Mouse (Mus musculus) embryonic facial prominence, embryonic 13.5 days (tissue): ENCODE measurements around the gene Elp6. TPM values are rescaled to one million over a fixed set of nuclear protein-coding genes. Genes with fewer than 3 reads are reported as not detected.

Experiments
- ATAC-seq: fragments of 200-750 bp; cut with Nextera tagmentation; 2 replicates; pipeline ENCODE4 v1.8.0; 2017; ENCODE audit warnings: low read depth; ENCODE audit not compliant: insufficient number of reproducible peaks, insufficient read depth, low FRiP score, low TSS enrichment
- H3K27ac ChIP-seq: fragments of 300-500 bp; sonication (generic); 2 replicates; pipeline ENCODE4 v1.5.1; 2015; ENCODE audit warnings: moderate library complexity, mild to moderate bottlenecking, inconsistent platforms
- H3K27me3 ChIP-seq: fragments of 300-500 bp; sonication (generic); 2 replicates; pipeline ENCODE4 v1.6.1; 2015; ENCODE audit warnings: mild to moderate bottlenecking, inconsistent platforms
- H3K36me3 ChIP-seq: fragments of 300-500 bp; sonication (generic); 2 replicates; pipeline ENCODE4 v1.6.1; 2015; ENCODE audit warnings: mild to moderate bottlenecking, inconsistent platforms
- H3K4me1 ChIP-seq: fragments of 300-500 bp; sonication (generic); 2 replicates; pipeline ENCODE4 v1.6.1; 2015; ENCODE audit warnings: inconsistent platforms
- H3K4me2 ChIP-seq: fragments of 300-500 bp; sonication (generic); 2 replicates; pipeline ENCODE4 v1.6.1; 2015; ENCODE audit warnings: moderate library complexity, mild to moderate bottlenecking, inconsistent platforms
- H3K4me3 ChIP-seq: fragments of 300-500 bp; sonication (generic); 2 replicates; pipeline ENCODE4 v1.5.1; 2015; ENCODE audit warnings: mild to moderate bottlenecking, inconsistent platforms
- H3K9ac ChIP-seq: fragments of 300-500 bp; sonication (generic); 2 replicates; pipeline ENCODE4 v1.6.1; 2015; ENCODE audit warnings: mild to moderate bottlenecking, inconsistent platforms
- H3K9me3 ChIP-seq: fragments of 300-500 bp; sonication (generic); 2 replicates; pipeline ENCODE4 v1.6.1; 2016; ENCODE audit warnings: inconsistent platforms
- WGBS: fragments of 180-500 bp; shearing (Covaris S2); methylation state at CpG from one replicate; pipeline ENCODE4 v1.1.7; 2015; ENCODE audit warnings: mixed read lengths; 5-methylcytosine and 5-hydroxymethylcytosine counted together
- polyA plus RNA-seq: library from polyadenylated mRNA; unstranded; fragments of >200 nt; fragmentation: Nextera tagmentation; extraction: Ambion mirVana; gene quantifications from 2 replicates; pipeline ENCODE4 v1.2.1, GENCODE M21; 2015

Gene Elp6
- polyA plus RNA-seq, 1 experiment from 2014 or later = 33.3 TPM

DNA sequence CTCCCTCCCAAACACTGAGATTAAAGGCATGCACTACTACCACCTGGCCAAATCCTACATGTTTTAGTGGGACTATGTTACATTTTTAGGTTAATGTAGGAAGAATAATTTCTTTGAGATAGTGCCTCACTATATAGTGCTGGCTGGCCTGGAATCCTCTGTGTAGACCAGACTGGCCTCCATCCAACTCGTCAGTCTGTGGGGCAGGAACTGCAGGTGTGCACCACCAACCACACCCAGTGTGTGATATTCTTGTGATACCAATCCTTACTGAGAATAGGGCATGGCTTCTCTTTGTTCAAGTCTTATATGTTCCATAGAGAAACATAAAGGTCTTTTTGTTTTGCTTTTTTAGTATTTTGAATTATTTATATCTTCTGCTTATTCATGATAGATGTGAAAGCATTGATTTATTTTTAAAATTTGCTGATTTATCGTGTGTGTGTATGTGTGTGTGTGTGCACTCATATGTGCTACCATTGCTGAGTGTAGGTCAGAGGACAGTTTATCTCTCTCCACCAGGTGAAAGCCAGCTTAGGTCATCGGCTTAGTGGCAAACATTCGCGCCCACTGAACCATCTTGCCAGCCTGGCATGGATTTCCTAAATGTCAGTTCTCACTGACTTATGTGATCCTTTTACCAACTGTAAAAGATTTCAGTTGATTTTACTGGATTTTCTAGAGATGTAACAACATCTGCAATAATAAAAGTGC, 35.2 kb downstream of the Elp6 start:
- Histone ChIP-seq H3K4me2 (no peak overlapping the region), H3K9me3 (no peaks in the 10 kb centered on the region), H3K9ac (no peak overlapping the region), H3K36me3 (no peaks in the 10 kb centered on the region), H3K4me1 (peaks cover 14% of the 10 kb centered on the region), H3K27me3 (no peaks in the 10 kb centered on the region), H3K27ac (no peak overlapping the region), H3K4me3 (no peak overlapping the region)
- no peak for ATAC-seq
- WGBS = 84% methylated on average over 5 of the region's 5 CpGs

DNA sequence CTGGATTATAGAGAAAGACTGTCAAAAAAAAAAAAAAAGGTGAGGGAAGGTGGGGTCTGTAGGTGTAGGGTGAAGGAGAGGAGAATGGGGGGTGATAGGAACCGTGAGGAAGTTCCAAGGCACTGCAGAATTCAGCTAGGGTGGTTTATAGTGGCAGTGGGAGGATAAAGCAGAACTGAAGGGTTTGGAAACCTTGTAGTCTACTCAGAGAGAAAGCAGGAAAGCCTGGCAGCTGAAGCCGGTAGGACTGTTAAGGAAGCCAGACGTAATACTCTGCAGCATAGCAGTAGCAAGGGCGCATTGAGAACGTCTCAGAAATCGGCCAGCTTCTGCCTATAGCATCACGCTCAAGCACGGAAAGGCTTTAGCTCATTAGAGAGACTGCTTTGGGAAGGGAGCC, 37.0 kb downstream of the Elp6 start:
- Histone ChIP-seq H3K27ac (no peak overlapping the region), H3K4me3 (no peak overlapping the region), H3K36me3 (no peaks in the 10 kb centered on the region), H3K9me3 (no peaks in the 10 kb centered on the region), H3K4me2 (no peak overlapping the region), H3K4me1 (peaks cover 17% of the 10 kb centered on the region), H3K27me3 (no peaks in the 10 kb centered on the region), H3K9ac (no peak overlapping the region)
- 90% methylated on average over 8 of the region's 8 CpGs for WGBS
- ATAC-seq = no peak

DNA sequence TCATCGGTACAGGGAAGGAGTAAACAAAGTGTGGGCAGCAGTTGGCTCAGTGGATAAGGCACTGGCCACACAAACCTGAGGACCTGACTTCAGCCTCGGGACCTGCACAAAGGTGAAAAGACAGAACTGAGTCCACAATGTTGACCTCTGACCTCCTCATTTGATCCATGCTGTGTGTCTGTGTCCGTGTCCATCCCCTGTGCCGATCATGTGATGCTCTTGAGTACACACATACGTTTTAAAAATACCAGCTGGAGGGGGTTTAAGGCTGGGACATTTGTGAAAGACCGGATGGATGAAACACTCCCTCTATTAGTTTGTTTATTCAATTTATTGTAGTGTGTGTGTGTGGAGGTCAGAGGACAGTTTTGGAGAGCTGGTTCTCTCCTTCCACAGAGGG, 38.8 kb downstream of the Elp6 start:
- Histone ChIP-seq H3K36me3 (no peaks in the 10 kb centered on the region), H3K4me3 (no peak overlapping the region), H3K9me3 (no peaks in the 10 kb centered on the region), H3K4me2 (no peak overlapping the region), H3K4me1 (peaks cover 11% of the 10 kb centered on the region; the same call in 1 of the 2 replicates), H3K27me3 (no peaks in the 10 kb centered on the region), H3K9ac (no peak overlapping the region), H3K27ac (no peak overlapping the region)
- 58% methylated on average over 6 of the region's 6 CpGs for WGBS
- ATAC-seq = no peak

DNA sequence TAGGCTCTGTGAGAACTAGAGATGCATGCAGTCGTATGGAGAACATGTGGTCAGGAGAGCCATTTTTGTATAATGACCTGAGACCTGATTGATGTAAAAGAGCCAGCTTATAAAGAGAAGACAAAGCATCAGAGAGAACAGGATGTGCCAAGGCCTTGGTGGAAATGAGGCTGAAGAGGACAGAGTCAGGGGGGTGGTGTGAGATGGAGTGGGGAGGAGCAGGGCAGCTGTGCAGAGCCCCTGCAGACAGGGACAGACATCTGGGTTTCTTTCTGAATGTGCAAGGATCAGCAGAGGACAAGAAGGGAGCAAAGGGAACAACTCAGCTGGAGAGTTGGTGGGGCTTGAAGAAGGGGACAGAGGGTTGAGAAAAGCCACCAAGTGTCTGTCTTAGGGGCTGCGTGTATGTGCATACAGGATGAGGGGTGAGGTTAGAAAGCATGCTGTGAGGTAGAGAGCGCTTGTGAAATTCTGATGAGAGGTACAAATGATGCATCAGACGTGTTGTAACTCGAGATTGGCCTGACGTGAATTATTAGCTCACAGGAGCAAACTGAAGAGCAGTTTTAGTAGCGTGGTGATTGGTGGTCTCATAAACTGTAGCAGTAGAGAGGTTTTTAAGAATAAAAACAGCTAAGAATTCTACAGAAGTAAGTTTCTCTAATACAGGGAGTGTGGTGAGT, 40.2 kb downstream of the Elp6 start:
- peaks cover 14% of the 10 kb centered on the region; the same call in 1 of the 2 replicates for H3K4me1 ChIP-seq
- H3K36me3 ChIP-seq = no peaks in the 10 kb centered on the region
- WGBS = 60% methylated on average over 7 of the region's 7 CpGs
- H3K27ac ChIP-seq = no peak overlapping the region
- no peak overlapping the region for H3K9ac ChIP-seq
- ATAC-seq = no peak
- no peaks in the 10 kb centered on the region for H3K27me3 ChIP-seq
- H3K9me3 ChIP-seq = no peaks in the 10 kb centered on the region
- H3K4me3 ChIP-seq = no peak overlapping the region
- H3K4me2 ChIP-seq = no peak overlapping the region

DNA sequence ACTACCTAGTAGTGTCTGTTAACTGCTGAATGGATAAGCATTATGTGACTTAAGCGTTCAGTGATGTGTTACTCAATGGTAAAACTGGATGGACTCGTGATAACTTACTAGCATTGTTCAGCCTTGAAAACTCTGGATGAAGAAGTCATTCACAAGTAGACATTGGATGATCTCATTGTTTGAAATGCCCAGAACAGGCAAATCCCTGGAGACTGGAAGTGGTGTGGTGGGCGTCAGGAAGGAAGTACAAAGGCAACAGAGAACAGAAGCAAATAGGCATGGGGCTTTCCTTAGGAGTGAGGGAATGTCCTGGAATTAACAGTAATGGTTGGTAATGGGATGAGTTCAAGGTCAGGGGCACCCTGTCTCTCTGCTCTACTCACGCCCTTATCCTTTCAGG, 43.9 kb downstream of the Elp6 start:
- 77% methylated on average over 4 of the region's 4 CpGs for WGBS
- Histone ChIP-seq H3K4me3 (no peak overlapping the region), H3K9me3 (no peaks in the 10 kb centered on the region), H3K4me1 (peaks cover 18% of the 10 kb centered on the region; the same call in 1 of the 2 replicates), H3K36me3 (peaks cover 9% of the 10 kb centered on the region), H3K9ac (no peak overlapping the region), H3K27ac (no peak overlapping the region), H3K4me2 (no peak overlapping the region), H3K27me3 (no peaks in the 10 kb centered on the region)
- no peak for ATAC-seq

DNA sequence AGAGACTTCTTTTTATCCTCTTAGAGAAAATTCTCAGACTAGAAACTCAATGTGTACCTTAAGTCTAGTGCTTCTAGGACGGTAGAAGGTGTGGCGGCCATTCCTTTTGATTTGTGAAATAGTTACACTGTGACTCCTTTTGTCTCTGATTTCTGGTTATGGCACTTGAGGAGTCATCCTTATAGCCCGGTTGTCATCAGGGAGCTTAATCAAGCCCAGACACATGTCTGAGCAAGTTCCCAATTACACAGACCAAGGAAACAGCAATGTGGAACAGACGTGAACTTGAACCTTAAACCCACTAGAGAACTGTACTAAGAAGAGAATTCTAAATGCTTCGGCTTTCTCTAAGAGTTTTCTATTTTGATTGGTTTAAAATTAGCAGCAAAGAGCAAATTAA, 45.2 kb downstream of the Elp6 start:
- Histone ChIP-seq H3K4me1 (peaks cover 14% of the 10 kb centered on the region; the same call in 1 of the 2 replicates), H3K9me3 (no peaks in the 10 kb centered on the region), H3K4me2 (no peak overlapping the region), H3K27ac (no peak overlapping the region), H3K36me3 (peaks cover 15% of the 10 kb centered on the region), H3K9ac (no peak overlapping the region), H3K4me3 (no peak overlapping the region), H3K27me3 (no peaks in the 10 kb centered on the region)
- WGBS = 41% methylated on average over 5 of the region's 5 CpGs
- no peak for ATAC-seq

DNA sequence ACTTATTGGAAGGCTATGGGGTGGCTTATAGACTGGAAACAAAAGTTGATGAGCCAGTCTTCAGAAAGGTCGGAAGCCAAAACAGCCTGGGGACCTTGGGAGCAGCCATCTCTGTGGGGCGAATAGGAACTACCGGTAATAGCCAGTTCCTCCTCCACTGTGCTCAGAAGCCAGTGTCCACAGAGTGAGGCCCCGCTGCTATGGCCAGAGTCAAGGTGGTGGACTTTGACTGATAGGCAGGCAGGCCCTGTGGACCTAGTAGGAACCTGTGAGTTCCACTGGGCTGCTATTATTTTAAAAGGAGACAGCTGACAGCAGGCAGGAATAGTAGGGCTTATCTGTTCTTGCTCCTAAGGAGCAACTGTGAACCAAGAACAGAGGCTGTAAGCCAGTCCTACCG, 45.6 kb downstream of the Elp6 start:
- Histone ChIP-seq H3K36me3 (peaks cover 18% of the 10 kb centered on the region), H3K9me3 (no peaks in the 10 kb centered on the region), H3K4me2 (no peak overlapping the region), H3K4me1 (peaks cover 10% of the 10 kb centered on the region; the same call in 1 of the 2 replicates), H3K9ac (no peak overlapping the region), H3K27me3 (no peaks in the 10 kb centered on the region), H3K4me3 (no peak overlapping the region), H3K27ac (no peak overlapping the region)
- WGBS = 63% methylated on average over 5 of the region's 5 CpGs
- ATAC-seq = no peak

DNA sequence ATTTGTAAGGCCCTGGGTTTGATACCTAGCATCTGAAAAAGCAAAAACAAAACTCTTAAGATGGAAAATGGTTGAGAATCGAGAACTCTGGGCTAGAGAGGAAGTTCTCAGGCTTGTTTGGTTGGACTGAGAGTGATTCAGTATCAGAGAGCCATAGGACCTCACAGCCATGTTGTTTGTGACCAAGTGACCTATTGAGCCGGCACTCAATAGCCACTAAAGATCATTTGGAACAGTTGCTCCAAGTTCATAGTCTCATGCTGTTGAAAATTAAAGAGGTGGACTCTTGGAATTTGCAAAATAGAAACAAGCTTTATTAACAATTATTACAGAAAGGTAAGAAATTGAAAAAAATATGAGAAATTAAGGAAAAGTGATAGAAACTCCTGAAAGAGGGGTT, 46.4 kb downstream of the Elp6 start:
- ATAC-seq = no peak
- Histone ChIP-seq H3K27me3 (no peaks in the 10 kb centered on the region), H3K36me3 (peaks cover 20% of the 10 kb centered on the region), H3K9ac (no peak overlapping the region), H3K27ac (no peak overlapping the region), H3K4me2 (no peak overlapping the region), H3K4me1 (peaks cover 8% of the 10 kb centered on the region; the same call in 1 of the 2 replicates), H3K9me3 (no peaks in the 10 kb centered on the region), H3K4me3 (no peak overlapping the region)
- 86% methylated on average over 2 of the region's 2 CpGs for WGBS

DNA sequence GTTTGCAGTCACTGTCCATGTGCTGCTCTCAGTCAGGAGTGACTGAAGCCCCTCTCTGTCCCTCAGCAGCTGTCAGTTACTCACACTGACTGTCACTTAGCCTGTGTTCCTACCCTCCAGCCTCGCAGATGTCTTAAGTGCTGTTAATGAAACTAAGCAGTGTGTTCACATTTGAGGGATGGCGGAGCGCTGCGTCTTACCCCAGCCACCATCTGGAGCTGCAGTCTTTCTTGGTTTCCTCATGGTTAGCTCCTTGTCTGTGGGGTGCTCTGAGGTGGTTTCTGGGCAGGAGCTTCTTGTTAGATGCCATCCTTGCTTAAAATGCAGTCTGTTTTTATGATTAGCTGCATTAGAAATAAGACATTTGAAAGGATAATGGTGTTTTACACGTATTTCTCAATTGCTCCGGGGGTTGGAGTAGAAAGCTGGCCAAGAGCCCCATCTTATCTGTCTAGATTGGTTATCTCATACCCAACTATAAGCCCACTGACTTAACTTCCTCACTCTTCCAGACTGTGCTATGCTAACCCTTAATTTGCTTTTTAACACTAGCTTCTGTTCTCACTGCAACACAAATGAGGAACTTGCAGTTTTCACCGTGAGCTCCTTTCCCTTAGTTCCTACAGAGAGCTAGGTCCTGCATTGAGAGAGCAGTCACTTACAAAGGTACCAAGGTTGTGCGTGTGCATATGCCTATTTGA, 47.1 kb downstream of the Elp6 start:
- 87% methylated on average over 8 of the region's 8 CpGs for WGBS

DNA sequence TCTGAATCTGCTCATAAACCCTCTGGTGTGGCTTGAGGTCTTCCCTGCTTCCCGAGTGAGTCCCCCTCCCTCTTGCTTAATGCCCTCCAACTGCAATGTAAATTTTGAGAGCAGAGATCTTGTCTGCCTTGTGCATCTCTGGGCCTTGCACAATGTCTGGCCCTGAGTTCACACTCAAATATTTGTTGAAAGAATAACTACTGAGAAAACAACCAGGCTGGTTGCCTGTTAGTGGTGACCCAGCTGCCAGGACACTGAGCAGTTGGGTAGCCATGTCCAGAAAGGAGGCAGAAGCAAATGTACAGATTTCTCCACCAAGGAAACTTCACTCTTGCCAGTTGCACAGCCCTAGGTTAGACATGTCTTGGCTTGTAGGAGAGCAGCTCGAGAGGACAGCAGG, 53.4 kb downstream of the Elp6 start:
- H3K27ac ChIP-seq = no peak overlapping the region
- no peak overlapping the region for H3K4me2 ChIP-seq
- H3K9me3 ChIP-seq = no peaks in the 10 kb centered on the region
- H3K9ac ChIP-seq = no peak overlapping the region
- peaks cover 38% of the 10 kb centered on the region for H3K36me3 ChIP-seq
- H3K4me1 ChIP-seq = no peaks in the 10 kb centered on the region
- H3K27me3 ChIP-seq = no peaks in the 10 kb centered on the region
- no peak for ATAC-seq
- WGBS = 77% methylated on average over 2 of the region's 2 CpGs
- no peak overlapping the region for H3K4me3 ChIP-seq

More for the DNA sequence above, 47.1 kb downstream of the Elp6 start:
- Histone ChIP-seq H3K27me3 (no peaks in the 10 kb centered on the region), H3K27ac (no peak overlapping the region), H3K4me2 (no peak overlapping the region), H3K36me3 (peaks cover 20% of the 10 kb centered on the region), H3K4me3 (no peak overlapping the region), H3K9me3 (no peaks in the 10 kb centered on the region), H3K4me1 (peaks cover 8% of the 10 kb centered on the region; the same call in 1 of the 2 replicates), H3K9ac (no peak overlapping the region)
- ATAC-seq = no peak

DNA sequence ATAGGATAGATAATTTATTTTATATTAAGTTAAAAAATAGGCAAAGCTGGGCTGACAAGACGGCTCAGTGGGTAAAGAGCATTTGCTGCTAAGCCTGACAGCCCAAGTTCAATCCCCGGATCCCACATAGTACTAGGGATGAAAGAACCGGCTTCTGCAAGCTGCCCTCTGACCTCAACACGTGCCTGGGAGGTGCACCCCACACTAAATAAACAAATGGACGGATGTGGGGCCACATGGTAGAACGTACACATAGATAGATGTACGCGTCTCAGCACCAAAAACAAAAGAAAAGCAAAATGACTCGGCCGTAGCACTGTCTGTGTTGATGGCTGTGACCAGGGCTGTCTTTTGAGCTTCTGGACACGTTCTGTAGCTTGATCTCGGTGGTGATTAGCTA, 56.3 kb downstream of the Elp6 start:
- Histone ChIP-seq H3K9ac (no peak overlapping the region), H3K9me3 (no peaks in the 10 kb centered on the region), H3K4me3 (no peak overlapping the region), H3K27ac (no peak overlapping the region), H3K4me1 (peaks cover under 1% of the 10 kb centered on the region; the same call in 1 of the 2 replicates), H3K36me3 (peaks cover 43% of the 10 kb centered on the region), H3K4me2 (no peak overlapping the region), H3K27me3 (no peaks in the 10 kb centered on the region)
- ATAC-seq = no peak
- WGBS = 76% methylated on average over 12 of the region's 12 CpGs
